Mouse (Mus musculus): Measurements from ENCODE around the gene Krcc1.
"Not testable (repeated sequence)": the region's sequence is repeated elsewhere in the genome, so short reads cannot be mapped to it uniquely, and the experiment has no call there.

The Krcc1 gene

DNA sequence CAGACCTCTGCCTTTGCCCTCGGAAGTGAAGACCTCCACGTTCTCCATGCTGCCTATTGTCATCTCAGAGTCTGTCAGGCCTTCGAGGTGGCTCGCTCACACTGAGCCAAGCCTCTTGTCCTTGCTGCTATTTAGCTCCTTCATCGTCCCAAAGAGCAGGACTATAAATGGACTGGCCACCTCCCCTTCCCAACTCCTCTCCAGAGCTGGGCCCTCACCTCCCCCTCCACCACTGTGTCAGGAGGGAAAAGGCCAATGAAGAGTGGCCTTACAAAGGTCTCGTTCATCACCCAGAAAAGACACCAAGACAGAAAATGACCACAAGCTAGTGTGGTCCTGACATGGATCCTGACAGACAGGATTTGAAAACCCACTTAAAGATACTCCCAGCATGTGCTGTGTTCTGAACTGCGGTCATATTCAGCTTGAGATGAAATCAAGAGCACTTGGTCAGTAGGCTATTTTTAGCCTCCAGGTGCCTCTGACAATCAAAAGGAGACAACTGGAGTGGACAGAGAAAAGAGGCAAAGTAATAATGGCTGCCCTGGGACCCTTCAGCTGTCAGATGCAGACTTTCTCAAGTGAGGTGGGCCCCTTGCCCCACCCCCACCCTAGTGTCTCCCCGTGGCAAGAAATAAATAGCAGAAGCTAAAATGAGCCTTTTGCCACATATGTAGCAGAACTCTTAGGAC is 9.2 kb upstream of the Krcc1 start:
- no peak for DNase-seq (ENCODE audit: low spot score)

DNA sequence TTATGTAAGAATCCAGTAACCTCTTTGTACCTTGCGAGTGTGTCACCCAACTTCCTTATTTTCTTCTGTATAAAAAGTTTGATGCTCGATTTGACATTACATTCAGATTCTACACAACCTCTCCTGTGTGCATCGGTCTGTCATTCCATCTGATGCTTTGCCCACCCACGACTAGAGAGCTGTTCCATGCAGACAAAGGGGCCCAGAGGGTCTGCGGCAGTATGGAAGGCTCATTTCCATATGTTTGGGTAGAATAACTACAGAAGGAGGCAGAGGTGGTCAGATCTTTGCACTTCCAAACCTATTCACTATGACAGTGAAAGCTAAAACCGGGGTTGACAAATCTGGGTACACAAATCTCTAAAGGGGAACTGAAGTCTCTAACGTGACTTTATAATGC is 3.9 kb upstream of the Krcc1 start:
- not testable (repeated sequence) for DNase-seq (ENCODE audit: low spot score)

DNA sequence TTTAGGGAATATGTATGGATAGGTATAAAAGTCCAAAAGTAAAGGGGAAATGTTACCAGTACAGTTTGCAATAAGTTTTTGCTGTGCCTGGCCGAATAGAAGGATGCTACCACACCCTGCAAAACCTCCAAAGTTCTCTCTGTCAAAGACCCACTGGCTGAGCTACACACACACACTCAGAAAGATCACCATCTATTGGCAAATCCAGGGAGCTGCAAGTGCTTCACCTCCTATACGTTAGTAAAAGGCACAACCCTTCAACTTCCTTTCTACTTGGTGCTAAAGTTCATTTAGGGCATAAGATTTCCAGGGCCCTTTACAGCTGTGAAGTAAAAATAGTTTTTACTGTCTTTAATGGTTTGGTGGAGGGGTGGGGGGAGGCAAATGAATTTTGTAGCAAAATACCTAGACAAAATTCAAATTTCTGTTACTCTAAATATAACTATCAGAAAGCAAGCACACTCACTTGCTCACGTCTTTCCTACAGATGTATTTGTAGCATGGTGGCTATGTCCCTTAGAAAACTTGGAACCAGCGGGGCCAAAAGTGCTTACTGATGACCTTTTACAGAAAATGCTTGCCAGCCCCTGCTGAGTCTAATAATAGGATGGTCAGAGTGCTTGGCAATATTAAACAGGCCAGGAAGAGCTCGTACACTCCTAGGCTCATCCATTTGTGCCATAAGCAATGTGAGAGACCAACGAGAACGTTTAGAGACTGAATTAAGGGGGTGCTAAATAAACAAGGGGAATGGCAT is 2.4 kb upstream of the Krcc1 start:
- DNase-seq (ENCODE audit: low spot score): no peak

DNA sequence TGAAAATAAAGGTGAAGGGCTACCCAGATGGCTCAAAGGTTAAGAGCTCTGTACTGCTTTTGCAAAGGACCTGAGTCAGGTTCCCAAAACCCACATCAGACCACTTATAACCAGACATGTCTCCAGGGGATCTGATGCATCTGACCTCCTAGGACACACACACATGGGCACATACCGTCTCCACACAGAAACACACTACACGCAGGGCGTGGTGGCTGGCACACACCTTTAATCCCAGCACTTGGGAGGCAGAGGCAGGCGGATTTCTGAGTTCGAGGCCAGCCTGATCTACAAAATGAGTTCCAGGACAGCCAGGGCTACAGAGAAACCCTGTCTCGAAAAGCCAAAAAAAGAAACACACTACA is 1.8 kb upstream of the Krcc1 start:
- DNase-seq (ENCODE audit: low spot score): not testable (repeated sequence)

DNA sequence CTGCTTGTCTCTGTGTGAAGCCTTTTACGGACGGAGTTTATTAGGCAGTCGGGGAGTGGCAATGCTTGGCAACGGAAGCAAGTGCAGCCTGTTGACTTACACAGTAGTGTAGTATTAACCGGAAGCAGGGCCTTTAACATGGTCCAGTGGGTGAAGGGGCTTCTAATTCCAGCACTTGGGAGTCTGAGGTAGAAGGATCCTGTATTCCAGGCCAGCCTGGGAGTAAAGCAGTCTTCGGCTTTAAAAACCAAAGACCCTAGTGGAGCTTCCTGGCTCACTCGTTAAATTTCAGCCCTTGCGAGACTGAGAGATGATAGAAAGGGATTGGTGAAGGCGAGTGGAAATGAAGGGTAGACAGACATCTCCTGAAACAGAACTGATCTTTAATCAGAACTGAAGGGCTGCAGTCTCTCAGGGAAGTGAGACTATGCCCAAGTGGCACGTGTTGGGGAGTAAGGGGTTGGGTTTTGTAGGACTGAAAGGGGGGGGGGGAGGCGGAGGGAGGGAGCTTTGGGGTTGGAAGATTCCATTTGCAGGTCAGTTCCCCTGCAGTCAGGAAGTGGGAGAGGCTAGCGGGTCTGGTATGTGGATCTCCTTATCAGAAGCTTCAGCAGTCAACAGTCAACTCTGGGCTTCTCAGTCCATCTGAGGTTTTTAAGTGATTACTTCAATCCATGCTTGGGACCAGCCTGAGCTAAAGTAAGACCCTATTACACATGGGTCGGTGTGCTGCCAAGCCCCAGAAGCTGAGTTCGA is 998 bp upstream of the Krcc1 start:
- DNase-seq (ENCODE audit: low spot score): peak; percentile 88

DNA sequence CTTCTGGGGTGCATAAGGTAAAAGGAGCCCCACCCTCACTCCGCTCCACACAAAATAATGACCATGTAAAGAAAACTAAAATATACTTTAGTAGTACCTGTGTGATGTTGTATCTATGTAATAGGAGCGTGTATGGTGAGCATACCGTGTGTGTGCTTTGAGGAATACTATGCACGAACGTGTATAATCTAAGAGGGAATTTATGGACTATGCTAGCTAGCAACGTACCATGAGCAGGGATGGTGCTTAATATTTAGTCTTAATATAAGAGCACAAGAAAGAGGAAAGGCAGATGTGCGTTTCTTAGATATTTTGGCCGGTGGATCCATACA is 454 bp upstream of the Krcc1 start:
- DNase-seq (ENCODE audit: low spot score): no peak

DNA sequence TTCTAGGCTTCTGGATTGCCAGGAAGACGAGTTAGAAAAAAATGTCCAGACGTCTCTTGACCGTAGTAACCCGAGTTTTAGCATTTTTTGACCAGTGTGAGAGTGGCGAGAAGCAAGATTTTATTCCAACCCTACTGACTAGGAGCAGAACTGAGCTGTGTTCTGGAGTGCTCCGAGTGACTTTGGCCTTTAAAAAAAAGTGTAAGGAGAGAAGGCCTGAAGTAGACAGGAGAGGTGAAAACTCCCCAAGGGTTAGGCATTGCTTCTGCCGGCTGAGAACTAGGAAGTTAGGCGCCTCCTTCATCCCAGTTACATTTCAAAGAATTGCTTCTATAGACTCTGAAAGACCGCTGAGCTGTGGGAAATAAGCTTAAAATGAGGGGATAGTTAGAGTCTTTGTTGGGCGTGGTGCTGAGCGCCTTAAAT is 852 bp downstream of the Krcc1 start:
- peak; percentile 55 for DNase-seq (ENCODE audit: low spot score)

DNA sequence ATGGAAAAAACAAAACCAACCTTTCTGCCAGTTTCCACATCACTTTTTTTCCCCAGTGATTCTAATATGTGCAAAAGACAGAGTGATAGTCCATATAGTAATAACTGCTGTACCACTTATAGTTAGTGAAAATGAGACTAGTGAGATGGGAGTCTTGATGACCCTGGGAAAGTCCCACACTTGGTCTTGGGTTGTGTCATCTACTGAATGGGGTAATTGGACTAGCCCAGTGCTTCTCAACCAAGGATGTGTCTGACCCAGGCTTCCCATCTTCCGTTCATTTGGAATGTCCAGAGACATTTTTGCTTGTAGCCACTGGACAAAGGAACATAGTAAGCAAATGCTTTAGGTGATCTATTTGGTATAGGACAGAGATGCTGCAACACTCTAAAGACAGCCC is 2.2 kb downstream of the Krcc1 start:
- DNase-seq (ENCODE audit: low spot score): no peak

DNA sequence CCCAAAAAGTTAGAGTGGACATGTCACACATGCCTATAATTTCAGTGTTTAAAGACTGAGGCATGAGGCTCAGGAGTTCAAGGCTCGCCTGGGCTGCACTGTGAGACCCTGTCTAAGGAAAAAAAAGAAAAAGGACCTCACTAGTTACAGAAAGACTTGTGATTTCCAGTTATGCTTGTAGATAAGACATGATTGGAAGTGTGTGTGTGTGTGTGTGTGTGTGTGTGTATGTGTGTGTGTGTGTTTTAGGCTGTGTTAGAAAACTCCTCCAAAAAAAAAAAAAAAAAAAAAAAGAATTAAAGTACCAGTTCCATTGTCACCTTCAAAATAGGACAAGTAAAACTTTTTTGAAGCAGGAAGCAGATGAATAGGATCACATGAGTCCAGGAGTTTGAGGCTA is 3.1 kb downstream of the Krcc1 start:
- DNase-seq (ENCODE audit: low spot score): no peak

DNA sequence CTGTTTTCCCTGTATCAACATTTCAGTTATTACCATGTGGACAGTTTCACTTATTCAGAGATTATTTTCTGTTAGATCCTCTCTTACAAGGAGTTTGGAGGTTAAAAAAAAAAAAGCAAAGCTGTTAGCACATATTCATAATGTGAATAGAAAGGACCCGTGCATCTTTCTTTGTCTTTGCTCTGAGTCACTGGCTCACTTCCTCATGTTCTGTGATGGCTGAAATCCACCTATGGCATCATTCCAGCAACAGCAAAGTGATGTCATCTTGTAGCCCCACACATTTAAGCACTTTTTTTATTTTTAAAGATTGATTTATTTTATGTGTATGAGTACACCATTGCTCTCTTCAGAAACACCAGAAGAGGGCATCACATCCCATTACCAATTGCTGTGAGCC is 7.9 kb downstream of the Krcc1 start:
- no peak for DNase-seq (ENCODE audit: low spot score)

DNA sequence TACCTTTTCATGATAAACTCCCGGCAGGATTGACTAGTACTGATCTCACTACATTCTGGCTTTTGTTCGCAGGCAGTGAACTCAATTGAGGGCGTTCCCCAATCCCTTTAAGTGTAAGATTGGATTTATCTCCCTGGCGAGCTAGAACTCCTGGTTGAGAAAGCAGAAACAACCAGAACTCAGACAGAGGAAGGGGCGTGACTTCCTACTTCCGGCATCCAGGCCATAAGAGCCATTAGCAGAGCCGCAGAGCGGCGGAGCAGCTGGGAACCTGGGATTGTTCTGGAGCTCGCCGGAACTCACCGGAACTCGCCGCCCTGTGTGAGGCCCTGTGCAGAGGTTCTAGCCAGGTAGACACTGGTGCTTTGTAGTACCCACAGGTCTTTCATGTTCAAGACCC is 22.0 kb downstream of the Krcc1 start:
- DNase-seq (ENCODE audit: low spot score): peak; percentile 24

DNA sequence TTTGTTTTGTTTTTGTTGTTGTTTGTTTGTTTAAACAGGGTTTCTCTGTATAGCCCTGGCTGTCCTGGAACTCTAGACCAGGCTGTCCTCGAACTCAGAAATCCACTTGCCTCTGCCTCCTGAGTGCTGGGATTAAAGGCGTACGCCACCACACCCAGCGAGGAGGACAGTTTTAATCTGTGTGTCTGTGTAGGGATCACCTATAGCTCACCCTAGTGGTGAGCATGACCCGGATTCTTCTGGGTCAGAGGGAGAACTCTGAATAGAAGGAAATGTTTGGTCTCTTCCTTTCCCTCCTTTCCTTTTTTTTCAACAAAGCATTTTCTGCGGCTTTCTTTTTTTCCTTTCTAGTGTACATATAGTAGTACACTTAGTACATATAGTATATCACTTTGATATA is 23.8 kb downstream of the Krcc1 start:
- no peak for DNase-seq (ENCODE audit: low spot score)

DNA sequence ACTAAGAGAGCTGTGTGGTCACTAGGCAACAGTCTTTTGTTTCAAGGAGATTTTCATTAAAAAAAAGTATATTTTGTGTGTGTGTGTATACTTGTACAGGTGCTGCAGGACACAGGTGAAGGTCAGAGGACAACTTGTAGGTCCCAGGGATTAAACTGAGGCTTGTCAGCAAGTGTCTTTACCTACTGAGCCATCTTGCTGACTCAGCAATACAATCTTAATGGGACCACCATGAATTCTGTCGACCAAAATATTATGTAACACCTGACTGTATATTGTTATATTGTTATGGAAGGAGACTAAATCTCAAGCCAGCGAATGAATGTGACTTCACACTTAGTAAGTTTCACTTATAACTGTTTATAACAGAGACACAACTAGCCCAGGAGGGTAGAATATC is 26.6 kb downstream of the Krcc1 start:
- DNase-seq (ENCODE audit: low spot score): no peak

DNA sequence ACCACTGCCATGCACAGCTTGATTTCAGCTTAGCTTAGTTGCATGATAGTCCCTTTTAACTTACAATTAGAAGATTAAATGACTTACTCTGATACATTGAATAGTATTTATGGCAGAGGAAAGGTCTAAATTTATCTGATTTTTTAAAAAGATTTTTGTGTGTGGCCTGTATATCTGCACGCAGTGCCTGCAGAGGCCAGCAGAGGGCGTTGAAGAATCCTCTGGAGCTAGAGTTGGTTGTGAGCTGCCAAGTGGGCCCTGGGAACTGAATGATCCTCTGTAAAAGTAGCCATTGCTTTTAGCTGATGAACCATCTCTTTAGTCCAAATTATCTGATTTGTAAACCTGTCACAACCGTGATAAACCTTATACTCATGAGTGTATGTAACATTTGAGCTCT is 27.3 kb downstream of the Krcc1 start:
- DNase-seq (ENCODE audit: low spot score): no peak

DNA sequence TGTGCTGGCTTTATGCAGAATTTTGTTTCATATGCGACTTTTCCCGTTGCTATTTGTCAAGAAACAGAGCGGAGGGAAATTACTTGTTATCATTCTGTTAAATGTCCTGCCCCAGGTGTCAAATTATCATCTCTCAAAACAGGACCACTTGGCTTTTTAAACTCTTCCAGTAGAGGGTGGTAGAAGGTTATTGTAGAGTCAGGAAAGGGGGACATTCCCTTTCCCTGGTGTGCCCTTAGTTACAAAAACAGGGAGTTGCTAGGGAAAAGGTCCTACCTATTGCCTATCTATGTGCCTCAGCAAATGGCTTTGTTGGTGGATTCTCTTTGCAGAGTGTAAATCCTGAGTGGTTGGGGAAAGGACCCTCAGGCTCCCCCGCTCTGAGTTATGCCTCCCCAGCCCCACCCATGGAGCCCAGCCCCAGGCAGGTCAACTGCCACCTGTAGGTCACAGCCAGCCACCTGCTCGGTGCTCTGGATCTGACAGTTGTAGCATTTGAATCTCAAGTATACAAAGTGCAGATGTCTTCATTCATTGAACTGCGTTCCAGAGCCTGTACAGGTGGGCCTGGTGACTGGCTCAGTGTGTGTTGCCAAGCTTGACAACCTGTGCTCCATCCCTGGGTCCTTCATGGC is 30.7 kb downstream of the Krcc1 start:
- no peak for DNase-seq (ENCODE audit: low spot score)

DNA sequence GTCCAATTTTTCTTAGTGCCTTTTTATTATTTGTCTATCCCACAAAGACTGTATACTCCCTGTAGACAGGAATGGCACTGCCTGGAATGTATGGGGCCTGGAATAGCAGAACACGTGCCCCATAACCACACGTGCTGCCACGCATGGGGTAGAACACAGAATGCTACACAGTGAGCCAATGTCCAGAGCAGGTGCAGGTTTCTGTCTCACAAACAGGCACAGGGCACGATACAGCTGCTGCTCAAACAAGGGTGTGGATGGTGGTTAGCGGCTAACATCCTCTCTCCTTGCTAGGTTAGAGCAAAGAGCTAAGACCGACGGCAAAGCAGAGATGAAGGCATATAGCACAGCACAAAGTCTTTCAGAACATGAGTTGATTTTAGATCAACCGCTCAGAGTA is 36.0 kb downstream of the Krcc1 start:
- DNase-seq (ENCODE audit: low spot score): no peak

DNA sequence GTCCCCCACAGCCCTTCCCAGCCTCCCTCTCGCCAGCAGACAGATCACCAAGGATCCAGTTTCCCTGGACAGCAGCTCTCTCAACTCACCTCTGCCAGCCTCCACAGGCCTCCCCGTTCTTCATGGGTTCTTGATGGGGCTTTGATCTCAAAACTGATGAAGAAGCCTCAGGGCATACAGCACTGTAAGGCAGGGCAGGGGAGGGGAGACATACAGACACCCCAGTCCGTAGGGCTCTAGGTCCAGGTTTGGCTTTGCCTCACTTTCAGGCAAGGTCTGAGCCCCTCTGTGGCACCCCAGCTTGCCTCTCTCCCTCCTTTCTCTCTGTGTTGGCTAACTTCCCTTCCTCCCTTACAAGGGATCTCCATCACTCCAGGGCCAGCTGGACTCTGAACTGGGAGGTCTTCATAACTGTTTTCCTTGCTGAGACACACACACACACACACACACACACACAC is 50.4 kb downstream of the Krcc1 start, which contains the start of gene Smyd1:
TSS of gene Smyd1 (minus strand) at position 408 of the 458 bp plus-strand sequence.
- no peak for DNase-seq (ENCODE audit: low spot score)

DNA sequence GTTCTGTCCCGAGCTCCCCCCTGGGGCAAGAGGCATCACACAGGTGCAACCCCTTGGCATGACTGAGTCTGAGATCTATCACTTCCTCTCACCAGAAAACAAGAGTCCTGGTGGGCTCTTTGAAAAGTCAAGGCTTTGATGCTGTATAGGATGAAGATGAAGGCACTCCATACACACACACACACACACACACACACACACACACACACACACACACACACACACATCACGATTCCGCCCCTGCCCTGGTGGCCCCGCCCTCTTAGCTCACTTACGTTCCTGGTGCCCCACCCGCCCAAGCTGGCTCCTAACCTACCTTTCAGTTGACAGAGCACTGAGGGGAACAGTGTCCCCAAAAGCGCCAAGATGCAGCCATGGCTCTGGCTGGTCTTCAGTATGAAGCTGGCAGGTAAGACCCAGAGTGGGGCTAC is 51.0 kb downstream of the Krcc1 start, which contains the start of gene Cd8b1:
TSS of gene Cd8b1 (plus strand) at position 298 of the 431 bp plus-strand sequence.
- no peak for DNase-seq (ENCODE audit: low spot score)

DNA sequence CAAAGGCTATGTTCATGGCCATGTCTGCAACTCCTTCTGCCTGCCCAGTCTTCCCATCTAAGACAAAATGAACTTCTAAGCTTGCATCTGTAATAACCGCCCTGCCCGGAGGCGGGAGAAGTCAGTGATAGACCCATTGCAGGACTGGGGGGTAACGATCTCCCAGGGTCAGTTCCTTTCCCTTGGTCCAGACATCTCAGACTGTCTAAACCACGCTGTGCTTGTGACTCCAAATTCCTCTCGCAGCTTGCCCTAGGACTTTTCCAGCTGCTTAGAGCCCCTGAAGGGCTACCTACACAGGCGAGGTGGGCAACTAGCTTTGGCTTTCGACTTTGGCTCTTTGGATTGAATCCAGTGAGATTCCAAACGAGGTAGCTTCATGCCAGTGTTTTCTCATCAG is 53.3 kb downstream of the Krcc1 start:
- DNase-seq (ENCODE audit: low spot score): no peak

DNA sequence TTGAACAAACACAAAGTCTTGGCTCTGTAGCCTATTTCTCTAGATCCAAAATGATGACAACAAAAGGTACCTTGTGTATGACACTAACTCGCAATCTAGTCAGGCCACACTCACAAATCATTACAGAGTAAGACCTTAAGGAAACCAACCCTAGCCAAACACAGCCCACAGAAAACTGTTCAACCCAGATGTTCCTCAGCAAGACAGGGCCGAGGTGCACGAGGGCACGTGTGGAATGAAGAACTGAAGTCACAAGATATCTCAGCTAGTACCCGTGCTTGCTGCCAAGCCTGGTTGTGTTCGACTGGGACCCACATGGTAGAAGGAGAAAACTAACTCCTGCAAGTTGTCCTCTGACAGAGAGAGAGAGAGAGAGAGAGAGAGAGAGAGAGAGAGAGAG is 58.4 kb downstream of the Krcc1 start:
- no peak for DNase-seq (ENCODE audit: low spot score)

DNA sequence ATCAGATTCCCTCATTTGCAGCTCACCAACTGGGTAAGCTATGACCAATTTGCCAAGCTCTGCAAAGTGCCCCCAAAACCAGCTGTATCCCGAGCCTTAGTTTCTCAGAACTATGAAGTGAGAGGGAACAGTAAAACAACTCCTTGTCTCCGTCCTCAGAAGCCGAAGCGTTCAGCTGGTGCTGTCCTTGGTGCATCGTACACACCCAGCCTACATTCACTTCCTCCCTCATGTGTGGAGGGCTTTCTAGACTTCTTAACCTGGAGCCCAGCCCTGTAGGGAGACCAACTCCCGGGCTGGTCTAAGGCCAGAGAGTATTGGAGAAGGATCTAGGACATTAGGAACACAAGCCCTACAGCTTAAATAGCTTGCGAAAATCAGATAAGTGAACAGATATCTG is 59.0 kb downstream of the Krcc1 start:
- DNase-seq (ENCODE audit: low spot score): no peak

DNA sequence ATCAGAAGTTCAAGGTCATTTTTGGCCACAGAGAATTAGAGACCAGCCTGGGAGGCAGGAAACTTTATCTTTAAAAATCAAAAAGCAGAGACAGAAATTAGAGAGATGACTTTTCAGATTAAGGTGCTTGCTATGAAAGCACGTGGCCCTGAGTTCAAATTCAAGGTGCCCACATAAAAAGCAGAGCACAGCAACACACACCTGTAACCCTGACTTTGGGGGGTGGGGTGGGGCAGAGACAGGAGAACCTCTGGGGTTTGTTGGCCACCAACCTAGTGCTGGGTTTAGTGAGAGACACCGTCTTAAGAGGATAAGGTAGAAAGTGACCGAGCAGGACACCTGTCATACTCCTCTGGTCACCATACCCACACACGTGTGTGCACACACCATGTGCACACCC is 60.0 kb downstream of the Krcc1 start:
- not testable (repeated sequence) for DNase-seq (ENCODE audit: low spot score)

Data from yolk sac, embryonic 10.5 days (tissue).